Mouse (Mus musculus) G1E (cell line): ENCODE data around the gene Tubb4a. TPM values are rescaled to one million over a fixed set of nuclear protein-coding genes. Genes with fewer than 3 reads are reported as not detected.

Experiments used
- ATAC-seq: 2 replicates; pipeline ENCODE4 v1.8.0; 2016; ENCODE audit warnings: mild to moderate bottlenecking; ENCODE audit not compliant: insufficient number of reproducible peaks, poor library complexity, low FRiP score, severe bottlenecking; ENCODE audit errors: extremely low read depth
- DNase-seq: peaks from one replicate; pipeline ENCODE4 v3.0.0; 2012; ENCODE audit warnings: low spot score
- H3K27me3 ChIP-seq: 2 replicates; pipeline ENCODE4 v1.6.1; 2012; ENCODE audit warnings: mild to moderate bottlenecking, low read length, inconsistent platforms; ENCODE audit not compliant: insufficient read depth
- H3K36me3 ChIP-seq: replicated peaks from 2 replicates; pipeline ENCODE3; 2012; ENCODE audit warnings: mild to moderate bottlenecking, inconsistent platforms
- H3K4me1 ChIP-seq: 2 replicates; pipeline ENCODE4 v1.6.1; 2012; ENCODE audit warnings: low read depth, low read length, inconsistent platforms, mixed read lengths; ENCODE audit not compliant: insufficient read depth
- H3K4me3 ChIP-seq: 2 replicates; pipeline ENCODE4 v1.5.1; 2012; ENCODE audit warnings: low read depth, mild to moderate bottlenecking, inconsistent platforms, low read length, moderate library complexity, mixed read lengths
- H3K9me3 ChIP-seq: replicated peaks from 2 replicates; pipeline ENCODE4 v1.6.1; 2012; ENCODE audit warnings: inconsistent platforms
- CTCF ChIP-seq: IDR thresholded peaks from 2 replicates; pipeline ENCODE4 v1.5.1; 2012; ENCODE audit warnings: low read depth, low read length, inconsistent platforms, mixed read lengths
- GATA1 ChIP-seq: IDR thresholded peaks from 2 replicates; pipeline ENCODE4 v1.6.1; 2012; ENCODE audit warnings: borderline replicate concordance, low read length, inconsistent platforms, mixed read lengths
- GATA2 ChIP-seq: IDR thresholded peaks from 2 replicates; pipeline ENCODE4 v1.6.1; 2012; ENCODE audit warnings: low read depth, low read length, inconsistent platforms, borderline replicate concordance
- POLR2AphosphoS5 ChIP-seq: IDR thresholded peaks from 2 replicates; pipeline ENCODE4 v1.6.1; 2012; ENCODE audit warnings: low read depth, low read length, inconsistent platforms; ENCODE audit not compliant: insufficient replicate concordance
- TAL1 ChIP-seq: conservative IDR thresholded peaks from 2 replicates; pipeline ENCODE4 v1.6.1; 2012; ENCODE audit warnings: low read depth, low read length, inconsistent platforms, mixed read lengths
- polyA plus RNA-seq: library from polyadenylated mRNA; stranded (reverse); fragments of >175 nt; gene quantifications from 2 replicates; pipeline ENCODE4 v1.2.3, GENCODE M21; 2012
- total RNA-seq, 2 experiments: library from RNA; stranded (forward) in 1 of 2; stranded (reverse) in 1 of 2; fragments of 200-1000 nt in 1 of 2; fragments of >200 nt in 1 of 2; fragmentation: Nextera tagmentation in 1 of 2; gene quantifications; 2 replicates each; pipeline ENCODE4 v1.2.3; 2014 to 2017

Tubb4a gene
- total and polyA plus RNA-seq, 3 experiments = 0.38 to 4.2 (median 0.51) TPM

- Histone ChIP-seq H3K36me3 (peaks cover 19% of the 10 kb centered on the region), H3K4me3 (no peak overlapping the region), H3K27me3 (peaks cover 17% of the 10 kb centered on the region), H3K9me3 (no peaks in the 10 kb centered on the region), H3K4me1 (peaks cover 48% of the 10 kb centered on the region)
- ATAC-seq (peak; percentile 79), DNase-seq (no peak)
- TF ChIP-seq POLR2AphosphoS5 (no peak), CTCF (no peak), TAL1 (peak; percentile 38), GATA1 (no peak), GATA2 (no peak)
Observed at GRCm38 (mm10) chr17:57094222-57094621, 6.6 kb upstream of the Tubb4a start.

- no peaks in the 10 kb centered on the region for H3K9me3 ChIP-seq
- H3K27me3 ChIP-seq = peaks cover 57% of the 10 kb centered on the region
- H3K4me1 ChIP-seq = peaks cover 14% of the 10 kb centered on the region
- DNase-seq (no peak), ATAC-seq (no peak)
- TF ChIP-seq CTCF = no peak
- no peak for TF ChIP-seq GATA2
- no peak for TF ChIP-seq POLR2AphosphoS5
- TF ChIP-seq TAL1 = no peak
- no peak for TF ChIP-seq GATA1
- peaks cover 6% of the 10 kb centered on the region for H3K36me3 ChIP-seq
- H3K4me3 ChIP-seq = no peak overlapping the region
Observed at GRCm38 (mm10) chr17:57085970-57086757, 1.4 kb downstream of the Tubb4a start.

GRCm38 (mm10) chr17:57082481-57082880 lies 5.1 kb downstream of the Tubb4a start:
- Histone ChIP-seq H3K4me1 (peaks cover 47% of the 10 kb centered on the region), H3K4me3 (no peak overlapping the region), H3K9me3 (no peaks in the 10 kb centered on the region), H3K36me3 (peaks cover 12% of the 10 kb centered on the region), H3K27me3 (peaks cover 39% of the 10 kb centered on the region)
- ATAC-seq = no peak
- TF ChIP-seq TAL1 (no peak), GATA2 (no peak), POLR2AphosphoS5 (no peak), CTCF (no peak), GATA1 (no peak)
- no peak for DNase-seq

GRCm38 (mm10) chr17:57081234-57081842 lies 6.2 kb downstream of the Tubb4a start:
- peaks cover 53% of the 10 kb centered on the region for H3K4me1 ChIP-seq
- ATAC-seq (no peak), DNase-seq (no peak)
- H3K27me3 ChIP-seq = peaks cover 38% of the 10 kb centered on the region
- H3K4me3 ChIP-seq = no peak overlapping the region
- TF ChIP-seq GATA1 (no peak), POLR2AphosphoS5 (no peak), GATA2 (no peak), CTCF (no peak), TAL1 (no peak)
- peaks cover 17% of the 10 kb centered on the region for H3K36me3 ChIP-seq
- no peaks in the 10 kb centered on the region for H3K9me3 ChIP-seq

GRCm38 (mm10) chr17:57079919-57080318 lies 7.7 kb downstream of the Tubb4a start:
- DNase-seq (no peak), ATAC-seq (no peak)
- H3K9me3 ChIP-seq = no peaks in the 10 kb centered on the region
- peaks cover 38% of the 10 kb centered on the region for H3K27me3 ChIP-seq
- peaks cover 51% of the 10 kb centered on the region for H3K4me1 ChIP-seq
- no peak overlapping the region for H3K4me3 ChIP-seq
- H3K36me3 ChIP-seq = peaks cover 23% of the 10 kb centered on the region
- TF ChIP-seq CTCF (no peak), TAL1 (no peak), POLR2AphosphoS5 (no peak), GATA2 (no peak), GATA1 (no peak)

- H3K36me3 ChIP-seq = peaks cover 34% of the 10 kb centered on the region
- H3K4me3 ChIP-seq = peak within 1 kb of the TSS; percentile 69
- H3K27me3 ChIP-seq = peaks cover 26% of the 10 kb centered on the region
- ATAC-seq (peak; percentile 77), DNase-seq (peak; percentile 71)
- peaks cover 53% of the 10 kb centered on the region for H3K4me1 ChIP-seq
- TF ChIP-seq TAL1 (no peak), CTCF (no peak), POLR2AphosphoS5 (no peak), GATA1 (no peak), GATA2 (no peak)
- no peaks in the 10 kb centered on the region for H3K9me3 ChIP-seq
Observed at GRCm38 (mm10) chr17:57078336-57078735, 9.2 kb downstream of the Tubb4a start, which contains the start of gene Dennd1c. TSS of gene Dennd1c (minus strand) at chr17:57078514.
